Mouse (Mus musculus): Measurements from ENCODE around the gene Tecr. TPM values are rescaled to one million over a fixed set of nuclear protein-coding genes. Genes with fewer than 3 reads are reported as not detected.
A peak's percentile ranks its signal among the peaks of the same experiment; 100 is the strongest.

The Tecr gene
- 323 and 347 TPM in 2 replicates for polyA plus RNA-seq (2015; fragmentation: Nextera tagmentation; extraction: Ambion mirVana)

DNA sequence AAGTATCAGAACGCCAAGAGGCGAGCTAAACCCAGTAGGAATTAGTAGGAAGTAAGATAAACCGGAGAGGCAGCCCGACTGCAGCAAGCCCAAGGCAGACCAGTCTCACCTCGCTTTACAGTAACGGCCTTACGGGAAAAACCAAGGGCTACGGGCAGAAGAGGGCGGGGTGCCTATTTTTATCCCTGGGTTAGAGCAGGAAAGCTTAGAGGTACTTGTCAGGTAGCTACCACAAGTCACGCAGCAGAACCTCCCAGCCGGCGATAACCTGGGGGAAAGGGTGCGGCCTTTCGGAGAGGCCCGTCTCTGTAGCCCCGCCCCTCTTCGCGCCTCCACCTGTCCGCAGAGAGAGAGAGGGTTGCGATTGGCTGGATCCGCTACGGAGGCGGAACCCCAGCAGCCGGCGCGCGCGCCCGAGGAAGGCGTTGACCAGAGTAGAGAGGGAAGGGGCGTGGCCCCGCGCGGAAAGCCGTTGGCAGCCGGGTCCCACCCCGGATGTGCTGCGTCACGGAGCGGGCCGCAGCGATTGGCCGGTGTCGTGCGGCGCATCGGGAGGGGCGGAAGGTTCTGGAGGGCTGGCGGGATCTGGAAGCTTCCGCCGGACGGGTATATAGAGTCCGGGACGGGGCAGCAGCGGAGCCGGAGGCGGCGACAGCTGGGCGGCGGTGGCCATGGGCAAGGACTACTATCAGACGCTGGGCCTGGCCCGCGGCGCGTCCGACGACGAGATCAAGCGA is at the start of gene Tecr, which contains the start of gene Dnajb1:
Gene Tecr, minus strand, starts transcription at position 311 of the 737 bp plus-strand sequence.
Gene Dnajb1, plus strand, starts transcription at position 533 of the 737 bp plus-strand sequence.
- peak; percentile 90 for ATAC-seq (ENCODE audit: low read depth)
- no peaks in the 10 kb centered on the region for H3K9me3 ChIP-seq (replicated peaks; ENCODE audit: control insufficient read depth, low read length)
- WGBS (ENCODE audit: insufficient replicate concordance): under 1% methylated on average over 69 of the region's 69 CpGs
- H3K4me1 ChIP-seq (ENCODE audit: control insufficient read depth, low read depth, low read length): peaks cover 52% of the 10 kb centered on the region
- H3K36me3 ChIP-seq (ENCODE audit: control insufficient read depth, insufficient read depth): peaks cover 36% of the 10 kb centered on the region
- peak within 1 kb of the TSS; percentile 91 for H3K9ac ChIP-seq (ENCODE audit: low read depth, low read length)
- peak within 1 kb of the TSS; percentile 99 for H3K27ac ChIP-seq (ENCODE audit: low read length)
- H3K4me3 ChIP-seq (ENCODE audit: low read depth, low read length): peak within 1 kb of the TSS; percentile 84
- H3K4me2 ChIP-seq (ENCODE audit: low read depth, low read length): peak within 1 kb of the TSS; percentile 85
- no peaks in the 10 kb centered on the region for H3K27me3 ChIP-seq (ENCODE audit: control insufficient read depth, insufficient read depth, low read depth, low read length)

DNA sequence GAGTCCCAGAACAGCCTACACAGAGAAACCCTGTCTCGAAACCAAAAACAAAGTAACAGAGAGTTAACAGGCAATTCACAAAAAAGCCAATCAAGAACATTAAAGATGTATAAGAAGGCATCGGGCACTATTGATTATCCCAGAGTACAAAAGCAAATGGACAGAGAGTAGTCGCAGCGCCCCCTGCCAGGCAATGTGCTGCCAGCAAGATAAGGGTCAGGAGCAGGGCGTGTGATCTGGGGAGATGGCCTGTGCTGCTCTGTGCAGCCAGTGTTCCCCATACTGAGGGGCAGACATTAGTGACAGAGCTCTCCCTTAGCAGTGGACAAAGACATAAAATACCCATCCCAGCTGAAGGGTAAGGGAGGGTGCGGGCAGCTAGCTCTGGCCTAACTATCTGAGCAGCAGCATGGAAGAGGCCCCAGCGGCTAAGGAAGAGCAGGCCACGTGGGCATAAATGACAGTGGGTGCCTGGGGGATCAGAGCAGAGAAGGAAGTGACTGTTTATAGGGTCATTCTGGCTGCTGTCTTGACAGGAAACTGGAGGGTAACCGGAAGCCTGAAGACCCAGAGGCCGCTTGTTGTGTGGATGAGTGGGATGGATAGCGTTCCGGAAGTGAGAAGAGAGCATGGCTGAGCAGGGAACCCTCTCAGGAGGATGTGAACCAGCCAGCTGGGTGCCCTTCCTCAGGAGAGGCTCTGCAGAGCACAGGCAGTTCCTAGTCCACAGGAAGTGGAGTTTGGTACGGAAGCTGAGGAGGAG is 48.9 kb upstream of the Tecr start:
- Histone ChIP-seq H3K36me3 (ENCODE audit: control insufficient read depth, insufficient read depth) (no peaks in the 10 kb centered on the region), H3K9ac (ENCODE audit: low read depth, low read length) (no peak overlapping the region), H3K27ac (ENCODE audit: low read length) (peak overlapping the region; percentile 31), H3K4me2 (ENCODE audit: low read depth, low read length) (no peak overlapping the region), H3K9me3 (replicated peaks; ENCODE audit: control insufficient read depth, low read length) (no peaks in the 10 kb centered on the region), H3K4me1 (ENCODE audit: control insufficient read depth, low read depth, low read length) (peaks cover 48% of the 10 kb centered on the region), H3K4me3 (ENCODE audit: low read depth, low read length) (no peak overlapping the region), H3K27me3 (ENCODE audit: control insufficient read depth, insufficient read depth, low read depth, low read length) (no peaks in the 10 kb centered on the region)
- no peak; the same call in 1 of the 2 replicates for ATAC-seq (ENCODE audit: low read depth)
- WGBS (ENCODE audit: insufficient replicate concordance): 35% methylated on average over 13 of the region's 13 CpGs

DNA sequence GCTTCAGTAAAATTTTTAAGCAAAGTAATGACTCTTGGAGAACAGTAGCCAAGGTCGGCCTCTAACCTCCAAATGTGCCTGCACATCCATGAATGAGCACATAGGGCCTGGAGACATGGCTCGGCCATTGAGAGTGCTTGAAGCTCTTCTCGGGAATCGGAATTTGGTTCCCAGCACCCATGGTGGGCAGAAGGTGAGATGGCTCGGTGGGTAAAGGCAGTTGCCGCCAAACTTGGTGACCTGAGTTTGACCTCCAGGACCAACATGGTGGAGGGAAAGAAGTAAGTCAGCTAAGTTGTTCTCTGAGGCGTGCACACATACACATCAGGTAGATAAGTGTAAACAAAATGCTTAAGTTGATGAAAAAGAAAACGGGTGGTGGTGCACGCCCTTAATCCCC is 48.3 kb upstream of the Tecr start:
- ATAC-seq (ENCODE audit: low read depth): no peak
- Histone ChIP-seq H3K27ac (ENCODE audit: low read length) (no peak overlapping the region), H3K4me3 (ENCODE audit: low read depth, low read length) (no peak overlapping the region), H3K4me1 (ENCODE audit: control insufficient read depth, low read depth, low read length) (peaks cover 48% of the 10 kb centered on the region), H3K36me3 (ENCODE audit: control insufficient read depth, insufficient read depth) (no peaks in the 10 kb centered on the region), H3K9ac (ENCODE audit: low read depth, low read length) (no peak overlapping the region), H3K9me3 (replicated peaks; ENCODE audit: control insufficient read depth, low read length) (no peaks in the 10 kb centered on the region), H3K4me2 (ENCODE audit: low read depth, low read length) (no peak overlapping the region), H3K27me3 (ENCODE audit: control insufficient read depth, insufficient read depth, low read depth, low read length) (no peaks in the 10 kb centered on the region)
- WGBS (ENCODE audit: insufficient replicate concordance): 80% methylated on average over 9 of the region's 9 CpGs

DNA sequence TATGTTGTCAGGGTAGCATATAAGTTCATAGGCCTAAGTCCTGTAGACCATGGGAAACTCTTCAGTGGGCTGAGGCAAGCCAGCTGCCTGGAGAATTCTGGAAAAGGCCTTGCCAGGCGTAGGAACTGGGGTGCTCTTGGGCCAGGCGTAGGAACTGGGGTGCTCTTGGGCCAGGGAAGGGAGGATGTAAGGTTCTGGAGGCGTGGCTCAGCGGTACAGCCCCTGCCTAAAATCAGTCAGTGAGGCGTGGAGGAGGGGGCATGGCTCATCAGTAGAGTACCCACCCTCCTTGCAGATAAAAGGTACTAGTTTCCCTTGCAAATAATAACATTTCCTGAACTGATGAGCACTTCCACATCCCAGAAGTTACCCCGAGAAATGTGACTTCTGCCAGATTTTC is 47.0 kb upstream of the Tecr start:
- Histone ChIP-seq H3K4me1 (ENCODE audit: control insufficient read depth, low read depth, low read length) (peaks cover 42% of the 10 kb centered on the region), H3K9ac (ENCODE audit: low read depth, low read length) (no peak overlapping the region), H3K9me3 (replicated peaks; ENCODE audit: control insufficient read depth, low read length) (no peaks in the 10 kb centered on the region), H3K27ac (ENCODE audit: low read length) (no peak overlapping the region), H3K4me2 (ENCODE audit: low read depth, low read length) (no peak overlapping the region), H3K36me3 (ENCODE audit: control insufficient read depth, insufficient read depth) (no peaks in the 10 kb centered on the region), H3K4me3 (ENCODE audit: low read depth, low read length) (no peak overlapping the region), H3K27me3 (ENCODE audit: control insufficient read depth, insufficient read depth, low read depth, low read length) (no peaks in the 10 kb centered on the region)
- no peak for ATAC-seq (ENCODE audit: low read depth)
- 73% methylated on average over 6 of the region's 6 CpGs for WGBS (ENCODE audit: insufficient replicate concordance)

DNA sequence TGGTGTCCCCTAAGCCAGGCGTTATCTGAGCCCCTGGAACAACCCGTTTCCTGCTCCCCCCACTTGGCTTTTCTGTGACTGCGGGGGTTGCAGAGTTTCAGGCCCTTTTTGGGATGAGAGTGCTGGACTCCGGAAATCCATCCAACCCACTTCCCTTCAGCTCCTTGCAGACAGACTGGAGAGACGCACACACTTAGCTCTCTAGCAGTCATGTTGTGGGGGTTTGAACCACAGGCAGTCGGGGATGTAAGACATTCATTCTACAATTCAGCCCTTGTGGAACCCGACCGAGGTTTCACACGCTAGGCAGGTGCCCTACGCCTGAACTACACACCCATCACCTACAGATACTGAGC is 45.9 kb upstream of the Tecr start:
- H3K27me3 ChIP-seq (ENCODE audit: control insufficient read depth, insufficient read depth, low read depth, low read length): no peaks in the 10 kb centered on the region
- H3K4me3 ChIP-seq (ENCODE audit: low read depth, low read length): peak overlapping the region; percentile 85
- peak overlapping the region; percentile 94 for H3K4me2 ChIP-seq (ENCODE audit: low read depth, low read length)
- H3K36me3 ChIP-seq (ENCODE audit: control insufficient read depth, insufficient read depth): no peaks in the 10 kb centered on the region
- peaks cover 42% of the 10 kb centered on the region for H3K4me1 ChIP-seq (ENCODE audit: control insufficient read depth, low read depth, low read length)
- 23% methylated on average over 10 of the region's 10 CpGs for WGBS (ENCODE audit: insufficient replicate concordance)
- peak overlapping the region; percentile 87 for H3K9ac ChIP-seq (ENCODE audit: low read depth, low read length)
- H3K27ac ChIP-seq (ENCODE audit: low read length): peak overlapping the region; percentile 80
- no peaks in the 10 kb centered on the region for H3K9me3 ChIP-seq (replicated peaks; ENCODE audit: control insufficient read depth, low read length)
- ATAC-seq (ENCODE audit: low read depth): no peak

DNA sequence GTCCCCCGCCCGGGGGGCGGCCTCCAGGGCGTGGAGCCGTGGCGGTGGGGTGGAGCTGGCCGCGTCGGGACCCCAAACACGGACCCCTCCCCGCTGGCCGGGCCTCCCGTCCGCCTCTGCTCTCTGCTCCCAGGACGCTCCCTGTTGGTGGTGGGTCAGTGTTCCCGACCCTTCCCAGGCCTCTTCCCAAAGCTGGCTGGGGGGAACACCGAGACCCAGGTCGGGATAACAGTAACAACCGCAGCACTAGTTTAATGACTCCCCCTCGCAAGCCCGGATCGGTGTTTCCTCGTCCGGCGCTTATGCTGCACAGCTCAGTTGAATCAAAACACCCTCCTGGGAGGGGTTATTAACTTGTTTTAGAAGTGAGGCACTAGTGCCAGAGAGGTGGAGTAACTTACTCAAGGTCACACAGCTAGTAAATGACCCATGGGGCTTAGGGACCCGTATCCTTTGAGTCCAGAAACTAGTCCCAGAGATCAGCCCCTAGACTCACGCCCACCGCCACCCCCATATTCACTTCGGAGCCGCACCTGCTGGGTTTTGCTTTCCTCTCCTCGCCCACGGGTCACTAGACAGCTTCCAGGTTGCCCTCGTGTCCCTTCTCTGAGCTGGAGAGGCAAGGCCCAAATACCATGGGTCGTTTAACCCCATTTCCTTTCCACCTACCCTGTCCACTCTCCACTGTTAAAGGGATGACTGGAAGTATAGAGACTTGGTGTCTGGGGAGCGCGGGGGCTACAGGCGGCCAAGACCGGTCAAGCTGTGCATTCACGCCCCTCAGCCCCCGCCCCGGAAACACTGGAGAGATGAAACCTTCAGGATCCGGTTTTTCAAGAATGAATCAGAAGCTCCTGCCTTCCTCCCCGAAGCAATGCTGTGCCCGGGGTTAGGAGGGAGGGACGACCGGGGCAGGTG is 45.2 kb upstream of the Tecr start:
- H3K9me3 ChIP-seq (replicated peaks; ENCODE audit: control insufficient read depth, low read length): 0 out of 2 replicates have a peak, but pooled peaks cover 2% of the 10 kb centered on the region
- H3K36me3 ChIP-seq (ENCODE audit: control insufficient read depth, insufficient read depth): no peaks in the 10 kb centered on the region
- H3K4me3 ChIP-seq (ENCODE audit: low read depth, low read length): peak overlapping the region; percentile 85
- under 1% methylated on average over 46 of the region's 46 CpGs for WGBS (ENCODE audit: insufficient replicate concordance)
- peak overlapping the region; percentile 87 for H3K9ac ChIP-seq (ENCODE audit: low read depth, low read length)
- peaks cover 42% of the 10 kb centered on the region for H3K4me1 ChIP-seq (ENCODE audit: control insufficient read depth, low read depth, low read length)
- peak; percentile 19; the same call in 1 of the 2 replicates for ATAC-seq (ENCODE audit: low read depth)
- H3K27ac ChIP-seq (ENCODE audit: low read length): peak overlapping the region; percentile 80
- no peaks in the 10 kb centered on the region for H3K27me3 ChIP-seq (ENCODE audit: control insufficient read depth, insufficient read depth, low read depth, low read length)
- H3K4me2 ChIP-seq (ENCODE audit: low read depth, low read length): peak overlapping the region; percentile 94

DNA sequence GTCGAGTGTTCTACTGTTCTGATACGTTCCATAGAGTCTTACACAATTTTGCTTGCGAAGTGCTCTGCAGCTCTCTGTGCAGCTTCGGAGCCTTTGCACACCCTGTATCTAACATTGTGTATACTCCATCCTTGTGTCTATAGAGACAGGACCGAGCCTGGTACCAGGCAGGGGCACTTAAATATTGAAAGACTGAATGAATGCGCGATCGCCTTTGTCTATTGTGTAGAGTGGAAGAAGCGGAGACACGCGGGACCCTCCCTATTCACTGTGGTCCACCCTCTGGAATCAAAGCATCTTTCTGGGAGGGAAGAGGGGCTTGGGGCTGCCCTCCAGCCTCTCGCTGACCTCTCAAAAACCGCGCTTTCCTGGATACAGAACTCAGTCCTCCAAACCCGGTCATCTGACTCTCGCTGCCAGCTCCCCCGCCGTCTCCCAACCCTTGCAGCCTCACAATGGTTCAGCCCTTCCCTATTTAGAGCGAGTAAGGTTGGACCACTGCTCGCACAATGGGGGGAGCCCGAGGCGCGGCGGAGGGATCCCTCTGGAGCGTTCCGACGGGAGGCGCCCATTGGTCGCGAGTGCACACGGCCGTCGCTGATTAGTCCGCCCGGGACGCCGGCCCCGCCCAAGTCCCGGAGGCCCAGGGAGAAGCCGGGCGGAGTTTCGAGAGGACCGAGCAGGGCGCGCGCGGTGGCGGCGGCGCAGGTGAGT is 44.4 kb upstream of the Tecr start, which contains the start of gene Gipc1:
Gene Gipc1, plus strand, starts transcription at position 648 of the 714 bp plus-strand sequence.
- H3K9ac ChIP-seq (ENCODE audit: low read depth, low read length): peak within 1 kb of the TSS; percentile 87
- peak within 1 kb of the TSS; percentile 85 for H3K4me3 ChIP-seq (ENCODE audit: low read depth, low read length)
- peak; percentile 96 for ATAC-seq (ENCODE audit: low read depth)
- no peaks in the 10 kb centered on the region for H3K36me3 ChIP-seq (ENCODE audit: control insufficient read depth, insufficient read depth)
- peak within 1 kb of the TSS; percentile 94 for H3K4me2 ChIP-seq (ENCODE audit: low read depth, low read length)
- 0 out of 2 replicates have a peak, but pooled peaks cover 2% of the 10 kb centered on the region for H3K9me3 ChIP-seq (replicated peaks; ENCODE audit: control insufficient read depth, low read length)
- WGBS (ENCODE audit: insufficient replicate concordance): 4% methylated on average over 50 of the region's 50 CpGs
- H3K27me3 ChIP-seq (ENCODE audit: control insufficient read depth, insufficient read depth, low read depth, low read length): no peaks in the 10 kb centered on the region
- peak within 1 kb of the TSS; percentile 80 for H3K27ac ChIP-seq (ENCODE audit: low read length)
- H3K4me1 ChIP-seq (ENCODE audit: control insufficient read depth, low read depth, low read length): peaks cover 37% of the 10 kb centered on the region

DNA sequence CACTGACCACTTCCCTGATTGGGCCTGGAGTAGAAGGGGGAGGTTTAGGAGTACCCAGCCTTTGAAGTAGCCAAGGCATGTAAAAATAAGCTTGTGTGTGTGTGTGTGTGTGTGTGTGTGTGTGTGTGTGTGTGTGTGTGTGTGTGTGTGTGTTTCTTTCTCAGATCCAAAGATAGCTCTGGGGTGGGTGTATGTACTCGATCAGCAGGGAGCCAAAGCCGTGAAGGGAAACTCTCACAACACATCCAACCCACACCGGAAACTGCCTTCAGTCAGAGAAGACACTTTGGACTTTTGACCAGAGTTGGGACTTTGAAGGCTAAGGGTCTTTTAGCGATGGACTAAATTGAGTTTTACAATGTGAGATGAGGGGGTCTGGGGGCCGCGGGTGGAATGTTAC is 41.9 kb upstream of the Tecr start:
- no peak for ATAC-seq (ENCODE audit: low read depth)

More for the DNA sequence above, 41.9 kb upstream of the Tecr start:
- no peak overlapping the region for H3K27ac ChIP-seq (ENCODE audit: low read length)
- H3K4me3 ChIP-seq (ENCODE audit: low read depth, low read length): no peak overlapping the region
- 0 out of 2 replicates have a peak, but pooled peaks cover 2% of the 10 kb centered on the region for H3K9me3 ChIP-seq (replicated peaks; ENCODE audit: control insufficient read depth, low read length)
- no peaks in the 10 kb centered on the region for H3K27me3 ChIP-seq (ENCODE audit: control insufficient read depth, insufficient read depth, low read depth, low read length)
- 77% methylated on average over 6 of the region's 6 CpGs for WGBS (ENCODE audit: insufficient replicate concordance)
- H3K4me1 ChIP-seq (ENCODE audit: control insufficient read depth, low read depth, low read length): peaks cover 18% of the 10 kb centered on the region
- no peaks in the 10 kb centered on the region for H3K36me3 ChIP-seq (ENCODE audit: control insufficient read depth, insufficient read depth)
- no peak overlapping the region for H3K4me2 ChIP-seq (ENCODE audit: low read depth, low read length)
- H3K9ac ChIP-seq (ENCODE audit: low read depth, low read length): no peak overlapping the region
